Mouse (Mus musculus) lung, embryonic 16.5 days (tissue): Measurements from ENCODE around the gene Pklr. TPM values are rescaled to one million over a fixed set of nuclear protein-coding genes. Genes with fewer than 3 reads are reported as not detected.

ENCODE experiments used
- polyA plus RNA-seq: library from polyadenylated mRNA; unstranded; fragments of >200 nt; fragmentation: Nextera tagmentation; extraction: Ambion mirVana; gene quantifications from 2 replicates; pipeline ENCODE4 v1.2.1, GENCODE M21; 2015

Pklr gene
- polyA plus RNA-seq, 1 experiment from 2014 or later = 0.18 TPM

Other genes starting within 250 kb of the Pklr start
- gene Msto1, start 222.1 kb upstream of the Pklr start, polyA plus RNA-seq = 37.9 and 41.6 TPM in 2 replicates
- 19.4 and 20.6 TPM in 2 replicates for gene Ash1l, start 185.5 kb upstream of the Pklr start, polyA plus RNA-seq
- gene Dap3, start 185.0 kb upstream of the Pklr start, polyA plus RNA-seq = 126 and 130 TPM in 2 replicates
- 19.7 and 19.8 TPM in 2 replicates for gene Rusc1, start 42.8 kb upstream of the Pklr start, polyA plus RNA-seq
- not detected in 2 replicates for gene Gm43738, start 35.0 kb upstream of the Pklr start, polyA plus RNA-seq
- gene Fdps, start 34.2 kb upstream of the Pklr start, polyA plus RNA-seq = 132 and 137 TPM in 2 replicates
- gene Hcn3, start 24.1 kb downstream of the Pklr start, polyA plus RNA-seq = 1.1 and 1.6 TPM in 2 replicates
- 22.7 and 25.1 TPM in 2 replicates for gene Clk2, start 28.7 kb downstream of the Pklr start, polyA plus RNA-seq
- 109 and 115 TPM in 2 replicates for gene Scamp3, start 41.3 kb downstream of the Pklr start, polyA plus RNA-seq
- gene Fam189b, start 47.0 kb downstream of the Pklr start, polyA plus RNA-seq = 19.4 and 22.2 TPM in 2 replicates
- 46.4 and 47.1 TPM in 2 replicates for gene Gba, start 66.8 kb downstream of the Pklr start, polyA plus RNA-seq
- 57.7 and 65.4 TPM in 2 replicates for gene Thbs3, start 79.0 kb downstream of the Pklr start, polyA plus RNA-seq
- 174 and 188 TPM in 2 replicates for gene Mtx1, start 90.9 kb downstream of the Pklr start, polyA plus RNA-seq
- gene Muc1, start 92.9 kb downstream of the Pklr start, polyA plus RNA-seq = 151 and 162 TPM in 2 replicates
- gene Krtcap2, start 109.8 kb downstream of the Pklr start, polyA plus RNA-seq = 304 and 314 TPM in 2 replicates
- gene Trim46, start 110.2 kb downstream of the Pklr start, polyA plus RNA-seq = 7.2 and 7.7 TPM in 2 replicates
- gene Dpm3, start 123.2 kb downstream of the Pklr start, polyA plus RNA-seq = 135 and 138 TPM in 2 replicates
- gene Slc50a1, start 134.4 kb downstream of the Pklr start, polyA plus RNA-seq = 65.7 and 66.7 TPM in 2 replicates
- gene Efna1, start 145.0 kb downstream of the Pklr start, polyA plus RNA-seq = 97.2 and 104 TPM in 2 replicates
- 7.1 and 7.5 TPM in 2 replicates for gene Efna3, start 186.8 kb downstream of the Pklr start, polyA plus RNA-seq
- gene Efna4, start 201.9 kb downstream of the Pklr start, polyA plus RNA-seq = 19.8 and 24.7 TPM in 2 replicates
- 75.1 and 76.0 TPM in 2 replicates for gene Adam15, start 213.9 kb downstream of the Pklr start, polyA plus RNA-seq
- 0.06 TPM in 1 of 2 replicates, not detected in the other for gene Dcst2, start 225.8 kb downstream of the Pklr start, polyA plus RNA-seq
- gene Dcst1, start 229.1 kb downstream of the Pklr start, polyA plus RNA-seq = 0.13 and 0.53 TPM in 2 replicates